Mouse (Mus musculus) activated CD4-positive, CD25-positive, alpha-beta regulatory T cell, adult 4 months (primary cell): ENCODE measurements around the gene Tsga10ip. TPM values are rescaled to one million over a fixed set of nuclear protein-coding genes. Genes with fewer than 3 reads are reported as not detected.
"Not testable (repeated sequence)": the region's sequence is repeated elsewhere in the genome, so short reads cannot be mapped to it uniquely, and the experiment has no call there.

Experiments
- ATAC-seq: one replicate; pipeline ENCODE4 v1.8.0; 2017
- polyA plus RNA-seq, 2 experiments: library from polyadenylated mRNA; unstranded; fragments of 100-300 nt; shearing (Covaris generic); gene quantifications; one replicate each; pipeline ENCODE4 v1.2.1; 2017

Tsga10ip gene
- polyA plus RNA-seq, 2 experiments from 2014 or later, result not detected

- no peak for ATAC-seq
Observed at GRCm38 (mm10) chr19:5423561-5423960, 21.2 kb upstream of the Tsga10ip start.

- no peak for ATAC-seq
Observed at GRCm38 (mm10) chr19:5422895-5423443, 20.6 kb upstream of the Tsga10ip start.

- no peak for ATAC-seq
Observed at GRCm38 (mm10) chr19:5422267-5422666, 19.9 kb upstream of the Tsga10ip start.

- no peak for ATAC-seq
Observed at GRCm38 (mm10) chr19:5421784-5422183, 19.5 kb upstream of the Tsga10ip start.

- ATAC-seq, result no peak
Observed at GRCm38 (mm10) chr19:5420579-5420978, 18.3 kb upstream of the Tsga10ip start.

- ATAC-seq, result no peak
Observed at GRCm38 (mm10) chr19:5419630-5420029, 17.3 kb upstream of the Tsga10ip start.

- no peak for ATAC-seq
Observed at GRCm38 (mm10) chr19:5418750-5419466, 16.6 kb upstream of the Tsga10ip start.

- no peak for ATAC-seq
Observed at GRCm38 (mm10) chr19:5414534-5414957, 12.2 kb upstream of the Tsga10ip start.

GRCm38 (mm10) chr19:5413840-5414239 lies 11.5 kb upstream of the Tsga10ip start:
- ATAC-seq, result no peak

- ATAC-seq, result no peak
Observed at GRCm38 (mm10) chr19:5411961-5412360, 9.6 kb upstream of the Tsga10ip start.

- no peak for ATAC-seq
Observed at GRCm38 (mm10) chr19:5410641-5411040, 8.3 kb upstream of the Tsga10ip start.

GRCm38 (mm10) chr19:5409068-5409467 lies 6.7 kb upstream of the Tsga10ip start:
- ATAC-seq, result no peak

GRCm38 (mm10) chr19:5408057-5409001 lies 6.0 kb upstream of the Tsga10ip start:
- no peak for ATAC-seq

GRCm38 (mm10) chr19:5407133-5407532 lies 4.8 kb upstream of the Tsga10ip start:
- no peak for ATAC-seq

GRCm38 (mm10) chr19:5406531-5407126 lies 4.3 kb upstream of the Tsga10ip start:
- ATAC-seq, result peak; percentile 57

GRCm38 (mm10) chr19:5405924-5406323 lies 3.6 kb upstream of the Tsga10ip start:
- peak; percentile 65 for ATAC-seq

GRCm38 (mm10) chr19:5401073-5401472 lies 1.3 kb downstream of the Tsga10ip start:
- ATAC-seq, result not testable (repeated sequence)

GRCm38 (mm10) chr19:5395371-5395770 lies 7.0 kb downstream of the Tsga10ip start:
- no peak for ATAC-seq

- no peak for ATAC-seq
Observed at GRCm38 (mm10) chr19:5394168-5394567, 8.2 kb downstream of the Tsga10ip start.

GRCm38 (mm10) chr19:5392892-5393291 lies 9.4 kb downstream of the Tsga10ip start:
- no peak for ATAC-seq

- no peak for ATAC-seq
Observed at GRCm38 (mm10) chr19:5390416-5390815, 11.9 kb downstream of the Tsga10ip start.

GRCm38 (mm10) chr19:5389647-5390046 lies 12.7 kb downstream of the Tsga10ip start:
- ATAC-seq, result peak; percentile 82
